Mouse (Mus musculus): ENCODE measurements around the gene Ankrd22. TPM values are rescaled to one million over a fixed set of nuclear protein-coding genes. Genes with fewer than 3 reads are reported as not detected.

Ankrd22 gene
- total RNA-seq, 1 experiment from 2014 or later = 2.7 TPM

GRCm38 (mm10) chr19:34192008-34192963 lies 26.4 kb upstream of the Ankrd22 start, which contains the start of gene Stambpl1:
TSS of gene Stambpl1 (plus strand) at chr19:34192229.
- peak; percentile 88 to 91 for ATAC-seq (replicated peaks in 1 of 2; ENCODE audit: insufficient read depth in 1 of 2, low FRiP score in 2 of 2, low TSS enrichment in 1 of 2, low read depth in 1 of 2, poor library complexity in 2 of 2, severe bottlenecking in 2 of 2)

GRCm38 (mm10) chr19:34191645-34192007 lies 25.8 kb upstream of the Ankrd22 start:
- ATAC-seq (replicated peaks in 1 of 2; ENCODE audit: insufficient read depth in 1 of 2, low FRiP score in 2 of 2, low TSS enrichment in 1 of 2, low read depth in 1 of 2, poor library complexity in 2 of 2, severe bottlenecking in 2 of 2) = no peak

GRCm38 (mm10) chr19:34186845-34187244 lies 21.0 kb upstream of the Ankrd22 start:
- no peak for ATAC-seq (replicated peaks in 1 of 2; ENCODE audit: insufficient read depth in 1 of 2, low FRiP score in 2 of 2, low TSS enrichment in 1 of 2, low read depth in 1 of 2, poor library complexity in 2 of 2, severe bottlenecking in 2 of 2)

GRCm38 (mm10) chr19:34182490-34182889 lies 16.6 kb upstream of the Ankrd22 start:
- no peak for ATAC-seq (replicated peaks in 1 of 2; ENCODE audit: insufficient read depth in 1 of 2, low FRiP score in 2 of 2, low TSS enrichment in 1 of 2, low read depth in 1 of 2, poor library complexity in 2 of 2, severe bottlenecking in 2 of 2)

- ATAC-seq (replicated peaks in 1 of 2; ENCODE audit: insufficient read depth in 1 of 2, low FRiP score in 2 of 2, low TSS enrichment in 1 of 2, low read depth in 1 of 2, poor library complexity in 2 of 2, severe bottlenecking in 2 of 2) = no peak
These were observed 15.4 kb upstream of the Ankrd22 start for GRCm38 (mm10) chr19:34181234-34181633.

- no peak; a peak in 1 of 4 replicates for ATAC-seq (replicated peaks in 1 of 2; ENCODE audit: insufficient read depth in 1 of 2, low FRiP score in 2 of 2, low TSS enrichment in 1 of 2, low read depth in 1 of 2, poor library complexity in 2 of 2, severe bottlenecking in 2 of 2)
These were observed 14.5 kb upstream of the Ankrd22 start for GRCm38 (mm10) chr19:34180316-34180715.

GRCm38 (mm10) chr19:34179136-34179535 lies 13.3 kb upstream of the Ankrd22 start:
- peak in 1 of 2 experiments; percentile 45; a peak in 1 of 4 replicates for ATAC-seq (replicated peaks in 1 of 2; ENCODE audit: insufficient read depth in 1 of 2, low FRiP score in 2 of 2, low TSS enrichment in 1 of 2, low read depth in 1 of 2, poor library complexity in 2 of 2, severe bottlenecking in 2 of 2)

GRCm38 (mm10) chr19:34174004-34174403 lies 8.2 kb upstream of the Ankrd22 start:
- no peak for ATAC-seq (replicated peaks in 1 of 2; ENCODE audit: insufficient read depth in 1 of 2, low FRiP score in 2 of 2, low TSS enrichment in 1 of 2, low read depth in 1 of 2, poor library complexity in 2 of 2, severe bottlenecking in 2 of 2)

- ATAC-seq (replicated peaks in 1 of 2; ENCODE audit: insufficient read depth in 1 of 2, low FRiP score in 2 of 2, low TSS enrichment in 1 of 2, low read depth in 1 of 2, poor library complexity in 2 of 2, severe bottlenecking in 2 of 2) = no peak
These were observed 5.3 kb upstream of the Ankrd22 start for GRCm38 (mm10) chr19:34171167-34171566.

GRCm38 (mm10) chr19:34169121-34169520 lies 3.3 kb upstream of the Ankrd22 start:
- ATAC-seq (replicated peaks in 1 of 2; ENCODE audit: insufficient read depth in 1 of 2, low FRiP score in 2 of 2, low TSS enrichment in 1 of 2, low read depth in 1 of 2, poor library complexity in 2 of 2, severe bottlenecking in 2 of 2) = no peak

- ATAC-seq (replicated peaks in 1 of 2; ENCODE audit: insufficient read depth in 1 of 2, low FRiP score in 2 of 2, low TSS enrichment in 1 of 2, low read depth in 1 of 2, poor library complexity in 2 of 2, severe bottlenecking in 2 of 2) = peak; percentile 88 to 90
These were observed 2.2 kb upstream of the Ankrd22 start for GRCm38 (mm10) chr19:34167896-34168661.

GRCm38 (mm10) chr19:34166386-34166785 lies 533 bp upstream of the Ankrd22 start:
- no peak for ATAC-seq (replicated peaks in 1 of 2; ENCODE audit: insufficient read depth in 1 of 2, low FRiP score in 2 of 2, low TSS enrichment in 1 of 2, low read depth in 1 of 2, poor library complexity in 2 of 2, severe bottlenecking in 2 of 2)

GRCm38 (mm10) chr19:34162693-34163092 lies 3.2 kb downstream of the Ankrd22 start:
- no peak for ATAC-seq (replicated peaks in 1 of 2; ENCODE audit: insufficient read depth in 1 of 2, low FRiP score in 2 of 2, low TSS enrichment in 1 of 2, low read depth in 1 of 2, poor library complexity in 2 of 2, severe bottlenecking in 2 of 2)

GRCm38 (mm10) chr19:34153263-34154144 lies 12.3 kb downstream of the Ankrd22 start:
- no peak for ATAC-seq (replicated peaks in 1 of 2; ENCODE audit: insufficient read depth in 1 of 2, low FRiP score in 2 of 2, low TSS enrichment in 1 of 2, low read depth in 1 of 2, poor library complexity in 2 of 2, severe bottlenecking in 2 of 2)

- ATAC-seq (replicated peaks in 1 of 2; ENCODE audit: insufficient read depth in 1 of 2, low FRiP score in 2 of 2, low TSS enrichment in 1 of 2, low read depth in 1 of 2, poor library complexity in 2 of 2, severe bottlenecking in 2 of 2) = peak; percentile 37 to 71; a peak in 2 of 4 replicates
These were observed 13.9 kb downstream of the Ankrd22 start for GRCm38 (mm10) chr19:34151909-34152308.

GRCm38 (mm10) chr19:34148421-34148820 lies 17.4 kb downstream of the Ankrd22 start:
- no peak for ATAC-seq (replicated peaks in 1 of 2; ENCODE audit: insufficient read depth in 1 of 2, low FRiP score in 2 of 2, low TSS enrichment in 1 of 2, low read depth in 1 of 2, poor library complexity in 2 of 2, severe bottlenecking in 2 of 2)

- ATAC-seq (replicated peaks in 1 of 2; ENCODE audit: insufficient read depth in 1 of 2, low FRiP score in 2 of 2, low TSS enrichment in 1 of 2, low read depth in 1 of 2, poor library complexity in 2 of 2, severe bottlenecking in 2 of 2) = no peak
These were observed 26.3 kb downstream of the Ankrd22 start for GRCm38 (mm10) chr19:34139431-34140046.

Measured in hematopoietic stem cell, adult 5-6 weeks (primary cell).